Comparison of ENCODE assay signal across 9 mouse cellular contexts in the genomic region with DNA sequence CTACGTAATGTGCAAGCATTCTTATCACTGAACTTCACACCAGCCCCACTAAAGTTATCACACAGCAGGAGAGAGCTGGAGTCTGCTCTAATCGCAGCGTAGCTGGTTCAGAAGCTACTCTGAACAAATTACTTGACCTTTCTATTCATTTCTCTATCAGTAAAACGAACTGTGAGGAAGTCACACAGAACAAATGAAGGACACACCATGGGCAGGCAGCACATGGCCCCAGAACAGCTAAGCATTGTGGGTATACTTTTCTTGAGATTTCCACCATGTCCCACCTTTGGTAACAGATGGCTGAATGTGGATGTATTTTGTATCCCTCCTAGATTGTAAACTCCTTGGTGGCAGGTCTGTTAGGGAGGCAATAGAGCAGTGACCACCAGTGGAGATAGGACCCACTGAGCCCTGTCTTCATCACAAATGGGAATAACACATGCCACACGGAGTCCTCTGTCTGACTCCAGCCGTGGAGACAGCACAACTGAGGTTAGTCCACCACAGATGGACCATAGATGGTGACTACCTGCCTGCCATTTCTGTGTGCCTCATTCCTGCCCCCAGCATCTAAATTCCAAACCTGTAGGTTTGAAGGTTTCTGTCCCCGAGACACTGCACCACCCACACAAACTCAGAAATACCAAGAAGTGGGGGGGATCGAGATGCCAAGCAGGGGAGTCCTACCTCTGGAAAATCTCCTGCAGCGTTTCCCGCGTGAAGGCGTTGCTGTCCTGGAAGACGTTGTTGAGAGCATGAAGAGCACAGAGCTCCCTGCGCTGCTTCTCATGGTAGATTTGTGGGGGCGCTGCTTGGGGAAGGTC. TPM values are rescaled to one million over a fixed set of nuclear protein-coding genes. Genes with fewer than 3 reads are reported as not detected.
DNase-seq lines count a peak whose midpoint lies in the region; ATAC-seq and TF ChIP-seq lines count a peak whose summit lies in the region.
"Had no signal": no experiment of that assay in that cellular context is flagged by ENCODE, and none has a peak within 500 bp of the region (broad histone marks: within the 10 kb centered on the region; RNA-seq: fewer than 3 reads in every experiment).

No protein-coding gene starts in this region.

- H3K27ac ChIP-seq in thymus, adult 2 months (ENCODE audit: control insufficient read depth, insufficient read depth, low read length): no peak overlapping the region
- peak overlapping the region; percentile 96 for H3K27ac ChIP-seq in liver, embryonic 12.5 days

- H3K4me3 ChIP-seq in thymus, adult 2 months (ENCODE audit: control insufficient read depth, insufficient read depth, low read length): peak overlapping the region; percentile 14
- H3K4me3 ChIP-seq in liver, embryonic 12.5 days: peak overlapping the region; percentile 96

- TF ChIP-seq POLR2A in thymus, adult 2 months (IDR thresholded peaks at IDR 0.05; ENCODE audit: control insufficient read depth, extremely low read depth, insufficient read depth, low read length, poor library complexity): no peak

- peak; percentile 21; the same call in 1 of the 2 replicates for ATAC-seq in liver, embryonic 12.5 days
- no peak for ATAC-seq in cerebellum, adult (ENCODE audit: insufficient number of reproducible peaks, low FRiP score, low TSS enrichment)

- 17% methylated on average over 15 of the region's 15 CpGs for whole genome bisulfite sequencing in thymus, adult 2 months
- 3% methylated on average over 15 of the region's 15 CpGs for WGBS in liver, embryonic 12.5 days (ENCODE audit: insufficient replicate concordance)

- H3K27me3 ChIP-seq in thymus, adult 2 months (ENCODE audit: control insufficient read depth, insufficient read depth, low read length): no peaks in the 10 kb centered on the region
- no peaks in the 10 kb centered on the region for H3K27me3 ChIP-seq in liver, embryonic 12.5 days (replicated peaks)

- no peak for TF ChIP-seq CTCF in thymus, adult 2 months (IDR thresholded peaks at IDR 0.05; ENCODE audit: borderline replicate concordance, control insufficient read depth, extremely low read depth, insufficient read depth, low read length, poor library complexity)

- DNase-seq in cerebellum, adult 9-11 months: peak; percentile 55
- no peak for DNase-seq in cerebellum, adult 11 months
- no peak for DNase-seq in thymus, adult 2 months
- DNase-seq in thymus, postnatal 10 days (ENCODE audit: low spot score in 2 of 2): no peak
- no peak for DNase-seq in layer of hippocampus, postnatal 14 days (ENCODE audit: low spot score in 2 of 2)
- DNase-seq in c-Kit-positive CD71-positive TER-119-positive erythroid progenitor cells, embryonic 14.5 days (ENCODE audit: low spot score): no peak
- DNase-seq: lung, postnatal 14 days had no signal

- H3K4me1 ChIP-seq in thymus, adult 2 months (replicated peaks; ENCODE audit: control insufficient read depth, insufficient read depth, low read length): peaks cover 18% of the 10 kb centered on the region
- peaks cover 72% of the 10 kb centered on the region for H3K4me1 ChIP-seq in liver, embryonic 12.5 days

- H3K4me2 ChIP-seq in liver, embryonic 12.5 days: peak overlapping the region; percentile 90

- no peaks in the 10 kb centered on the region for H3K9me3 ChIP-seq in liver, embryonic 12.5 days (replicated peaks)

- no peaks in the 10 kb centered on the region for H3K36me3 ChIP-seq in thymus, adult 2 months (ENCODE audit: control insufficient read depth, insufficient read depth, low read length)
- peaks cover 14% of the 10 kb centered on the region for H3K36me3 ChIP-seq in liver, embryonic 12.5 days

- H3K9ac ChIP-seq in liver, embryonic 12.5 days: peak overlapping the region; percentile 98

RNA-seq across cellular contexts. Expression of a gene that starts 1.5 kb away (rescaled TPM):
- 23.8 and 30.5 TPM in 2 replicates for polyA plus RNA-seq in thymus, adult 2 months (2012; rRNA removed)
- 37.7 and 38.3 TPM in 2 replicates for polyA plus RNA-seq in liver, embryonic 12.5 days (2016; fragmentation: Nextera tagmentation; extraction: Ambion mirVana)
- 10 to 100 TPM; 46.2 to 46.4 TPM for total RNA-seq in layer of hippocampus, postnatal 14 days (2021)

RNA-seq across cellular contexts. Expression of a gene that starts 4.4 kb away (rescaled TPM):
- 91.3 and 114 TPM in 2 replicates for polyA plus RNA-seq in thymus, adult 2 months (2012; rRNA removed)
- 48.3 and 50.0 TPM in 2 replicates for polyA plus RNA-seq in liver, embryonic 12.5 days (2016; fragmentation: Nextera tagmentation; extraction: Ambion mirVana)
- total RNA-seq in layer of hippocampus, postnatal 14 days (2021): 10 to 100 TPM; 43.3 to 44.1 TPM

RNA-seq across cellular contexts. Expression of a gene that starts 15.6 kb away (rescaled TPM):
- 51.7 and 65.2 TPM in 2 replicates for polyA plus RNA-seq in thymus, adult 2 months (2012; rRNA removed)
- 209 and 217 TPM in 2 replicates for polyA plus RNA-seq in liver, embryonic 12.5 days (2016; fragmentation: Nextera tagmentation; extraction: Ambion mirVana)
- total RNA-seq in layer of hippocampus, postnatal 14 days (2021): 100 to 1,000 TPM; 103 TPM

RNA-seq across cellular contexts. Expression of a gene that starts 27.3 kb away (rescaled TPM):
- 16.0 and 17.9 TPM in 2 replicates for polyA plus RNA-seq in thymus, adult 2 months (2012; rRNA removed)
- polyA plus RNA-seq in liver, embryonic 12.5 days (2016; fragmentation: Nextera tagmentation; extraction: Ambion mirVana): 20.3 and 21.8 TPM in 2 replicates
- 10 to 100 TPM; 57.0 to 59.9 TPM for total RNA-seq in layer of hippocampus, postnatal 14 days (2021)

RNA-seq across cellular contexts. Expression of a gene that starts 27.5 kb away (rescaled TPM):
- polyA plus RNA-seq in thymus, adult 2 months (2012; rRNA removed): 1.0 and 1.2 TPM in 2 replicates
- polyA plus RNA-seq in liver, embryonic 12.5 days (2016; fragmentation: Nextera tagmentation; extraction: Ambion mirVana): 0.20 and 0.37 TPM in 2 replicates
- 10 to 100 TPM; 10.2 to 11.0 TPM for total RNA-seq in layer of hippocampus, postnatal 14 days (2021)
